Mouse (Mus musculus): ENCODE results near the gene Stard5. TPM values are rescaled to one million over a fixed set of nuclear protein-coding genes. Genes with fewer than 3 reads are reported as not detected.

The Stard5 gene
- 12.6 and 13.5 TPM in 2 replicates for polyA plus RNA-seq (2016; fragmentation: Nextera tagmentation; extraction: Ambion mirVana)

- H3K27ac ChIP-seq (replicated peaks): peak within 1 kb of the TSS; percentile 84
These were observed at the start of gene Stard5 for GRCm38 (mm10) chr7:83631828-83632681. Stard5 (plus strand) TSS chr7:83631959.

GRCm38 (mm10) chr7:83584639-83585471 lies 46.9 kb upstream of the Stard5 start, which contains the start of gene Tmc3:
Tmc3 (plus strand) TSS chr7:83584927.
- H3K4me1 ChIP-seq: peaks cover 9% of the 10 kb centered on the region
- no peak within 1 kb of the TSS for H3K4me3 ChIP-seq
- H3K27ac ChIP-seq (replicated peaks): peak within 1 kb of the TSS; percentile 29; the same call in 1 of the 2 replicates
- DNase-seq (ENCODE audit: low spot score): peak; percentile 25
- H3K36me3 ChIP-seq: no peaks in the 10 kb centered on the region
- H3K9me3 ChIP-seq (replicated peaks): no peaks in the 10 kb centered on the region
- 64% methylated on average over 11 of the region's 11 CpGs for WGBS
- H3K27me3 ChIP-seq (ENCODE audit: low read depth, poor library complexity, severe bottlenecking): no peaks in the 10 kb centered on the region

More at GRCm38 (mm10) chr7:83631828-83632681, at the start of gene Stard5:
- WGBS: 2% methylated on average over 35 of the region's 35 CpGs
- Histone ChIP-seq H3K4me3 (peak within 1 kb of the TSS; percentile 75), H3K4me1 (peaks cover 27% of the 10 kb centered on the region), H3K36me3 (peaks cover 9% of the 10 kb centered on the region), H3K9me3 (replicated peaks) (no peaks in the 10 kb centered on the region), H3K27me3 (ENCODE audit: low read depth, poor library complexity, severe bottlenecking) (0 out of 2 replicates have a peak, but pooled peaks cover 5% of the 10 kb centered on the region)
- DNase-seq (ENCODE audit: low spot score): peak; percentile 87

GRCm38 (mm10) chr7:83594056-83594455 lies 37.7 kb upstream of the Stard5 start:
- no peak overlapping the region for H3K4me3 ChIP-seq
- H3K9me3 ChIP-seq (replicated peaks): no peaks in the 10 kb centered on the region
- no peaks in the 10 kb centered on the region for H3K27me3 ChIP-seq (ENCODE audit: low read depth, poor library complexity, severe bottlenecking)
- 79% methylated on average over 3 of the region's 3 CpGs for WGBS
- no peak for DNase-seq (ENCODE audit: low spot score)
- no peaks in the 10 kb centered on the region for H3K4me1 ChIP-seq
- no peak overlapping the region for H3K27ac ChIP-seq (replicated peaks)
- H3K36me3 ChIP-seq: no peaks in the 10 kb centered on the region

GRCm38 (mm10) chr7:83597063-83597462 lies 34.7 kb upstream of the Stard5 start:
- Histone ChIP-seq H3K4me1 (no peaks in the 10 kb centered on the region), H3K36me3 (no peaks in the 10 kb centered on the region), H3K27me3 (ENCODE audit: low read depth, poor library complexity, severe bottlenecking) (no peaks in the 10 kb centered on the region), H3K4me3 (no peak overlapping the region), H3K27ac (replicated peaks) (no peak overlapping the region), H3K9me3 (replicated peaks) (no peaks in the 10 kb centered on the region)
- no peak for DNase-seq (ENCODE audit: low spot score)
- 89% methylated on average over 3 of the region's 3 CpGs for WGBS

GRCm38 (mm10) chr7:83598997-83599912 lies 32.5 kb upstream of the Stard5 start:
- H3K27me3 ChIP-seq (ENCODE audit: low read depth, poor library complexity, severe bottlenecking): no peaks in the 10 kb centered on the region
- 93% methylated on average over 13 of the region's 13 CpGs for whole genome bisulfite sequencing

GRCm38 (mm10) chr7:83599913-83600286 lies 31.9 kb upstream of the Stard5 start:
- no peak overlapping the region for H3K27ac ChIP-seq (replicated peaks)
- H3K27me3 ChIP-seq (ENCODE audit: low read depth, poor library complexity, severe bottlenecking): no peaks in the 10 kb centered on the region
- DNase-seq (ENCODE audit: low spot score): peak; percentile 64
- no peaks in the 10 kb centered on the region for H3K9me3 ChIP-seq (replicated peaks)
- 59% methylated on average over 8 of the region's 8 CpGs for WGBS
- H3K36me3 ChIP-seq: no peaks in the 10 kb centered on the region
- H3K4me3 ChIP-seq: no peak overlapping the region
- no peaks in the 10 kb centered on the region for H3K4me1 ChIP-seq

More at GRCm38 (mm10) chr7:83598997-83599912, 32.5 kb upstream of the Stard5 start:
- H3K4me1 ChIP-seq: no peaks in the 10 kb centered on the region
- no peak overlapping the region for H3K4me3 ChIP-seq
- no peak overlapping the region for H3K27ac ChIP-seq (replicated peaks)
- no peaks in the 10 kb centered on the region for H3K36me3 ChIP-seq
- DNase-seq (ENCODE audit: low spot score): no peak
- H3K9me3 ChIP-seq (replicated peaks): no peaks in the 10 kb centered on the region

- H3K27me3 ChIP-seq (ENCODE audit: low read depth, poor library complexity, severe bottlenecking): no peaks in the 10 kb centered on the region
- H3K4me1 ChIP-seq: no peaks in the 10 kb centered on the region
- H3K9me3 ChIP-seq (replicated peaks): no peaks in the 10 kb centered on the region
- 95% methylated on average over 7 of the region's 7 CpGs for WGBS
- no peak overlapping the region for H3K27ac ChIP-seq (replicated peaks)
- no peak overlapping the region for H3K4me3 ChIP-seq
- H3K36me3 ChIP-seq: no peaks in the 10 kb centered on the region
- DNase-seq (ENCODE audit: low spot score): no peak
These were observed 27.4 kb upstream of the Stard5 start for GRCm38 (mm10) chr7:83604180-83604944.

GRCm38 (mm10) chr7:83606796-83607195 lies 25.0 kb upstream of the Stard5 start:
- no peak for DNase-seq (ENCODE audit: low spot score)
- H3K4me1 ChIP-seq: no peaks in the 10 kb centered on the region
- H3K9me3 ChIP-seq (replicated peaks): no peaks in the 10 kb centered on the region
- no peak overlapping the region for H3K4me3 ChIP-seq
- no peaks in the 10 kb centered on the region for H3K27me3 ChIP-seq (ENCODE audit: low read depth, poor library complexity, severe bottlenecking)
- no peak overlapping the region for H3K27ac ChIP-seq (replicated peaks)
- no peaks in the 10 kb centered on the region for H3K36me3 ChIP-seq
- 94% methylated on average over 2 of the region's 2 CpGs for WGBS

- DNase-seq (ENCODE audit: low spot score): no peak
- H3K4me1 ChIP-seq: no peaks in the 10 kb centered on the region
- H3K27me3 ChIP-seq (ENCODE audit: low read depth, poor library complexity, severe bottlenecking): no peaks in the 10 kb centered on the region
- no peak overlapping the region for H3K27ac ChIP-seq (replicated peaks)
- WGBS: 96% methylated on average over 4 of the region's 4 CpGs
- no peaks in the 10 kb centered on the region for H3K9me3 ChIP-seq (replicated peaks)
- H3K36me3 ChIP-seq: no peaks in the 10 kb centered on the region
- no peak overlapping the region for H3K4me3 ChIP-seq
These were observed 21.9 kb upstream of the Stard5 start for GRCm38 (mm10) chr7:83609891-83610290.

- H3K27ac ChIP-seq (replicated peaks): no peak overlapping the region
- no peaks in the 10 kb centered on the region for H3K9me3 ChIP-seq (replicated peaks)
- H3K27me3 ChIP-seq (ENCODE audit: low read depth, poor library complexity, severe bottlenecking): no peaks in the 10 kb centered on the region
- H3K4me1 ChIP-seq: no peaks in the 10 kb centered on the region
- 90% methylated on average over 1 of the region's 1 CpGs for WGBS
- H3K4me3 ChIP-seq: no peak overlapping the region
- no peaks in the 10 kb centered on the region for H3K36me3 ChIP-seq
- DNase-seq (ENCODE audit: low spot score): no peak
These were observed 19.9 kb upstream of the Stard5 start for GRCm38 (mm10) chr7:83611886-83612285.

- no peaks in the 10 kb centered on the region for H3K9me3 ChIP-seq (replicated peaks)
- WGBS: 93% methylated on average over 3 of the region's 3 CpGs
- no peaks in the 10 kb centered on the region for H3K4me1 ChIP-seq
- H3K36me3 ChIP-seq: no peaks in the 10 kb centered on the region
- H3K4me3 ChIP-seq: no peak overlapping the region
- H3K27ac ChIP-seq (replicated peaks): no peak overlapping the region
- no peak for DNase-seq (ENCODE audit: low spot score)
- no peaks in the 10 kb centered on the region for H3K27me3 ChIP-seq (ENCODE audit: low read depth, poor library complexity, severe bottlenecking)
These were observed 16.5 kb upstream of the Stard5 start for GRCm38 (mm10) chr7:83615272-83615671.
